Mouse (Mus musculus): ENCODE results near the gene Arpc4.

DNA sequence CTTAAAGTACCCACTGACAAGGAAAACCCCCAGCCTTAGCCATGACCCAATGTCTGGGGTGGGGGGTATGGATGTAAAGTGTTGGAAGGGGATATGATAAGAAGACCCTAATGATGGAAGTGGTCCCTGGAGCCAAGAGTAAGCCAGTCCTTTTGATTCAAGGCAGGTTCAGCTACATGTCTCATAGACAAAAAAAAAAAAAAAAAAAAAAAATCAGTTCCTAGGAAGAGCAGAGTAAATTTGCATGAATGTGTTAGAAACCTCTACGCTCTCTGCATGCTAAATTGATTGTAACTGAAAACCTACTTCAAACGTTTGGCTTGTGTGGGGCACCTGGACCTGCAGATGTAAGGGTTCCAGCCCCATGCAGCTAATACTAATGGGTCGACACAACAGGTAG lies 53.9 kb downstream of the Arpc4 start:
- no peak for TF ChIP-seq CTCF (IDR thresholded peaks at IDR 0.05; ENCODE audit: low read depth)
- TF ChIP-seq EP300 (IDR thresholded peaks at IDR 0.05; ENCODE audit: low read depth): no peak

Data from heart, postnatal 0 days (tissue).